10 mouse cellular contexts compared by ENCODE assay signal in genomic region chr4:141751419-141752075, GRCm38 (mm10). TPM values are rescaled to one million over a fixed set of nuclear protein-coding genes. Genes with fewer than 3 reads are reported as not detected.
DNase-seq lines count a peak whose midpoint lies in the region; ATAC-seq and TF ChIP-seq lines count a peak whose summit lies in the region.
"Had no signal": no experiment of that assay in that cellular context is flagged by ENCODE, and none has a peak within 500 bp of the region (broad histone marks: within the 10 kb centered on the region; RNA-seq: fewer than 3 reads in every experiment).

No protein-coding gene starts in this region.

- ATAC-seq in limb, embryonic 14.5 days (ENCODE audit: low FRiP score, low read depth) = peak; percentile 30; the same call in 1 of the 2 replicates
- ATAC-seq in embryonic facial prominence, embryonic 13.5 days (ENCODE audit: insufficient number of reproducible peaks, insufficient read depth, low FRiP score, low TSS enrichment, low read depth) = no peak
- peak; percentile 85 for ATAC-seq in liver, embryonic 16.5 days (ENCODE audit: low read depth)

- H3K9me3 ChIP-seq in limb, embryonic 14.5 days (ENCODE audit: control insufficient read depth, low read length) = no peaks in the 10 kb centered on the region
- no peaks in the 10 kb centered on the region for H3K9me3 ChIP-seq in limb, embryonic 10.5 days (replicated peaks)
- no peaks in the 10 kb centered on the region for H3K9me3 ChIP-seq in embryonic facial prominence, embryonic 13.5 days
- H3K9me3 ChIP-seq in liver, embryonic 16.5 days (replicated peaks; ENCODE audit: control insufficient read depth, low read length) = no peaks in the 10 kb centered on the region
- H3K9me3 ChIP-seq: forebrain, embryonic 10.5 days had no signal

- no peak for TF ChIP-seq POLR2A in limb, embryonic 14.5 days (IDR thresholded peaks at IDR 0.05; ENCODE audit: borderline replicate concordance, extremely low read depth, insufficient read depth, insufficient read length)

- H3K36me3 ChIP-seq in limb, embryonic 14.5 days (ENCODE audit: control insufficient read depth, insufficient read depth, low read length) = no peaks in the 10 kb centered on the region
- H3K36me3 ChIP-seq in limb, embryonic 10.5 days = no peaks in the 10 kb centered on the region
- H3K36me3 ChIP-seq in embryonic facial prominence, embryonic 13.5 days = no peaks in the 10 kb centered on the region
- H3K36me3 ChIP-seq in liver, embryonic 16.5 days (ENCODE audit: control insufficient read depth, insufficient read depth) = no peaks in the 10 kb centered on the region
- H3K36me3 ChIP-seq: forebrain, embryonic 10.5 days had no signal

- H3K4me1 ChIP-seq in limb, embryonic 14.5 days (ENCODE audit: control insufficient read depth, insufficient read depth, low read length) = no peaks in the 10 kb centered on the region
- H3K4me1 ChIP-seq in limb, embryonic 10.5 days = peaks cover 14% of the 10 kb centered on the region
- H3K4me1 ChIP-seq in embryonic facial prominence, embryonic 13.5 days = peaks cover 5% of the 10 kb centered on the region
- peaks cover 42% of the 10 kb centered on the region for H3K4me1 ChIP-seq in liver, embryonic 16.5 days (ENCODE audit: control insufficient read depth, low read depth, low read length)

- whole genome bisulfite sequencing in limb, embryonic 14.5 days = 31% methylated on average over 4 of the region's 4 CpGs
- WGBS in limb, embryonic 10.5 days = 49% methylated on average over 4 of the region's 4 CpGs
- 39% methylated on average over 4 of the region's 4 CpGs for WGBS in embryonic facial prominence, embryonic 13.5 days
- WGBS in liver, embryonic 16.5 days (ENCODE audit: insufficient replicate concordance) = 11% methylated on average over 4 of the region's 4 CpGs

- H3K4me3 ChIP-seq in limb, embryonic 14.5 days (replicated peaks; ENCODE audit: low read length) = no peak overlapping the region
- no peak overlapping the region for H3K4me3 ChIP-seq in limb, embryonic 10.5 days
- H3K4me3 ChIP-seq in embryonic facial prominence, embryonic 13.5 days = no peak overlapping the region
- peak overlapping the region; percentile 21 for H3K4me3 ChIP-seq in liver, embryonic 16.5 days (ENCODE audit: low read depth, low read length)
- H3K4me3 ChIP-seq: forebrain, embryonic 10.5 days had no signal

- H3K9ac ChIP-seq in limb, embryonic 14.5 days (ENCODE audit: low read depth, low read length, severe bottlenecking) = no peak overlapping the region
- H3K9ac ChIP-seq in embryonic facial prominence, embryonic 13.5 days = peak overlapping the region; percentile 32; the same call in 1 of the 2 replicates
- H3K9ac ChIP-seq in liver, embryonic 16.5 days (ENCODE audit: low read depth, low read length) = peak overlapping the region; percentile 55

- no peak overlapping the region for H3K4me2 ChIP-seq in limb, embryonic 14.5 days (replicated peaks; ENCODE audit: low read depth, low read length, severe bottlenecking)
- H3K4me2 ChIP-seq in embryonic facial prominence, embryonic 13.5 days = no peak overlapping the region
- H3K4me2 ChIP-seq in liver, embryonic 16.5 days (ENCODE audit: low read depth, low read length) = peak overlapping the region; percentile 59

- DNase-seq in limb, embryonic 14.5 days (ENCODE audit: low spot score) = no peak
- DNase-seq in limb, embryonic 10.5 days (ENCODE audit: low spot score) = no peak
- DNase-seq in ZHBTc4 (ENCODE audit: low read depth, low spot score) = peak; percentile 68
- no peak for DNase-seq in cerebellum, adult 9-11 months
- no peak for DNase-seq in right cerebral cortex, postnatal 14 days
- no peak for DNase-seq in testis, postnatal 10 days (ENCODE audit: low spot score)

- H3K27ac ChIP-seq in limb, embryonic 14.5 days (replicated peaks; ENCODE audit: low read depth, low read length) = 0 out of 2 replicates have a peak overlapping the region, but pooled peaks have one; percentile 3
- H3K27ac ChIP-seq in limb, embryonic 10.5 days = no peak overlapping the region; the same call in 1 of the 2 replicates
- peak overlapping the region; percentile 69 for H3K27ac ChIP-seq in embryonic facial prominence, embryonic 13.5 days
- peak overlapping the region; percentile 99 for H3K27ac ChIP-seq in liver, embryonic 16.5 days (ENCODE audit: low read length)

- no peaks in the 10 kb centered on the region for H3K27me3 ChIP-seq in limb, embryonic 14.5 days (ENCODE audit: control insufficient read depth, insufficient read depth, low read length)
- peaks cover 7% of the 10 kb centered on the region for H3K27me3 ChIP-seq in limb, embryonic 10.5 days (ENCODE audit: low read depth, poor library complexity, severe bottlenecking)
- H3K27me3 ChIP-seq in embryonic facial prominence, embryonic 13.5 days = peaks cover 4% of the 10 kb centered on the region; the same call in 1 of the 2 replicates
- no peaks in the 10 kb centered on the region for H3K27me3 ChIP-seq in liver, embryonic 16.5 days (ENCODE audit: control insufficient read depth, insufficient read depth, low read depth, low read length)

RNA-seq across cellular contexts. Expression of gene Agmat, which starts 5.1 kb away (rescaled TPM):
- polyA plus RNA-seq in limb, embryonic 14.5 days (2012; rRNA removed) = 0.21 TPM in 1 of 2 replicates, not detected in the other
- not detected in 2 replicates for polyA plus RNA-seq in limb, embryonic 14.5 days (2014; fragmentation: Nextera tagmentation; extraction: Ambion mirVana)
- not detected in 2 replicates for polyA plus RNA-seq in limb, embryonic 10.5 days (2016; fragmentation: Nextera tagmentation; extraction: Ambion mirVana)
- 0.30 TPM in 1 of 2 replicates, not detected in the other for polyA plus RNA-seq in embryonic facial prominence, embryonic 13.5 days (2015; fragmentation: Nextera tagmentation; extraction: Ambion mirVana)
- 25.9 and 28.3 TPM in 2 replicates for polyA plus RNA-seq in liver, embryonic 16.5 days (2015; fragmentation: Nextera tagmentation; extraction: Ambion mirVana)
- polyA plus RNA-seq: forebrain, embryonic 10.5 days; neural tube, embryonic 14.5 days had no signal

RNA-seq across cellular contexts. Expression of gene Ddi2, which starts 28.3 kb away (rescaled TPM):
- polyA plus RNA-seq in limb, embryonic 14.5 days (2012; rRNA removed) = 21.9 and 22.1 TPM in 2 replicates
- polyA plus RNA-seq in limb, embryonic 14.5 days (2014; fragmentation: Nextera tagmentation; extraction: Ambion mirVana) = 18.5 and 20.0 TPM in 2 replicates
- polyA plus RNA-seq in limb, embryonic 10.5 days (2016; fragmentation: Nextera tagmentation; extraction: Ambion mirVana) = 33.2 and 33.8 TPM in 2 replicates
- polyA plus RNA-seq in embryonic facial prominence, embryonic 13.5 days (2015; fragmentation: Nextera tagmentation; extraction: Ambion mirVana) = 22.9 and 25.2 TPM in 2 replicates
- polyA plus RNA-seq in liver, embryonic 16.5 days (2015; fragmentation: Nextera tagmentation; extraction: Ambion mirVana) = 13.9 and 14.5 TPM in 2 replicates

RNA-seq across cellular contexts. Expression of gene Dnajc16, which starts 39.2 kb away (rescaled TPM):
- polyA plus RNA-seq in limb, embryonic 14.5 days (2012; rRNA removed) = 11.9 and 12.4 TPM in 2 replicates
- polyA plus RNA-seq in limb, embryonic 14.5 days (2014; fragmentation: Nextera tagmentation; extraction: Ambion mirVana) = 2.8 and 3.2 TPM in 2 replicates
- 3.7 and 4.6 TPM in 2 replicates for polyA plus RNA-seq in limb, embryonic 10.5 days (2016; fragmentation: Nextera tagmentation; extraction: Ambion mirVana)
- polyA plus RNA-seq in embryonic facial prominence, embryonic 13.5 days (2015; fragmentation: Nextera tagmentation; extraction: Ambion mirVana) = 3.8 and 4.2 TPM in 2 replicates
- polyA plus RNA-seq in liver, embryonic 16.5 days (2015; fragmentation: Nextera tagmentation; extraction: Ambion mirVana) = 2.5 and 2.6 TPM in 2 replicates

RNA-seq across cellular contexts. Expression of gene Casp9, which starts 41.9 kb away (rescaled TPM):
- polyA plus RNA-seq in limb, embryonic 14.5 days (2012; rRNA removed) = 20.4 and 24.8 TPM in 2 replicates
- 11.2 and 13.8 TPM in 2 replicates for polyA plus RNA-seq in limb, embryonic 14.5 days (2014; fragmentation: Nextera tagmentation; extraction: Ambion mirVana)
- 24.0 and 24.2 TPM in 2 replicates for polyA plus RNA-seq in limb, embryonic 10.5 days (2016; fragmentation: Nextera tagmentation; extraction: Ambion mirVana)
- 14.2 and 15.1 TPM in 2 replicates for polyA plus RNA-seq in embryonic facial prominence, embryonic 13.5 days (2015; fragmentation: Nextera tagmentation; extraction: Ambion mirVana)
- 9.5 and 10.4 TPM in 2 replicates for polyA plus RNA-seq in liver, embryonic 16.5 days (2015; fragmentation: Nextera tagmentation; extraction: Ambion mirVana)

Comparison
In these comparisons a context has a peak if more than half of its experiments do, and no peak if none do; other contexts are left out.
1. RNA of gene Agmat, which starts 5.1 kb away (polyA plus RNA-seq): 25.9 to 28.3 TPM in liver, embryonic 16.5 days; 0.21 TPM in limb, embryonic 14.5 days, not detected in limb, embryonic 10.5 days and 0.30 TPM in embryonic facial prominence, embryonic 13.5 days; every median in the first group is over 10 times any median in the second.